Mouse (Mus musculus): ENCODE measurements at regions not wholly inside any gene's neighbourhood (a gene's known extent, or its start where the extent isn't known, plus 50 kb on each side); places are given as distances from the start of the nearest gene placed in this dataset.

- DNase-seq: no peak
Observed at GRCm38 (mm10) chr17:10078536-10079319, 240.9 kb downstream of the Qk start.

DNA sequence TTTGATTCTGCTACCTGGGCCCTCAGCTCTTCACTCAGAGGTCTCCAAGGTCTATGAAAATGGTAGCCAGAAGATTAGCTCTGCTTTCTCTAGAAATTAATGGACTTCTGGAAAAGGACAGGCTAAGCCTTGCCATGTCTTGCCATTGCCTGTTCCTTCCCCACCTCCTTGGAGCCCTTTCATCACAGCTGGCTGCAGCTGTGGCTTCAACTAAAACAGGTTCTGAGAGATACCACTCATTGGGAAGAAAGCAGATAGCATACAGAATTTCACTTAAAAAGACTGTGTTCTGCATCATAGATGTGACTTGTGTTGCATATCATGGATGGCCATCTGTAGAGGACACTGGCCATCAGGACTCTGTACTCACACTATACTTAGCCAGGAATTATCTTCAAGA is 246.4 kb downstream of the Qk start:
- no peak for DNase-seq

DNA sequence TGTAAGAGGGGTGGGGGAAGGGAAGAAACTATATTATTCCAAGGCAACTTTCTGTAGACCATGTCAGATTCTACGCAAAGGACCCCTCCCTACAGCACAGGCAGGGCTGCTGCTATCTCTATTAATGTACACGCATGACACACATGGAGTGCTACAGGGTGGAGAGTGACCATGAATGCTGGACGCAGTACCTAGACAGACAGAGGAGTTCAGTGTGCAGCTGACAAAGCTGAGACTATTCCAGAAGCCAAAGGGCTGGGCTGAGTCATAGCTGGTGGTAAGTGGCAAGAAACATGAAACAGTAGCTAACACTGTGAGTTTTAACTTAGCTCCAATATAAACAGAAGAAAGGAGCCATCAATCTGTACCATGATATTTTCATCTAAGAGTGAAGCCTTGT is 250.4 kb downstream of the Qk start:
- no peak for DNase-seq

GRCm38 (mm10) chr17:10065131-10065530 is 254.5 kb downstream of the Qk start:
- DNase-seq: no peak

DNA sequence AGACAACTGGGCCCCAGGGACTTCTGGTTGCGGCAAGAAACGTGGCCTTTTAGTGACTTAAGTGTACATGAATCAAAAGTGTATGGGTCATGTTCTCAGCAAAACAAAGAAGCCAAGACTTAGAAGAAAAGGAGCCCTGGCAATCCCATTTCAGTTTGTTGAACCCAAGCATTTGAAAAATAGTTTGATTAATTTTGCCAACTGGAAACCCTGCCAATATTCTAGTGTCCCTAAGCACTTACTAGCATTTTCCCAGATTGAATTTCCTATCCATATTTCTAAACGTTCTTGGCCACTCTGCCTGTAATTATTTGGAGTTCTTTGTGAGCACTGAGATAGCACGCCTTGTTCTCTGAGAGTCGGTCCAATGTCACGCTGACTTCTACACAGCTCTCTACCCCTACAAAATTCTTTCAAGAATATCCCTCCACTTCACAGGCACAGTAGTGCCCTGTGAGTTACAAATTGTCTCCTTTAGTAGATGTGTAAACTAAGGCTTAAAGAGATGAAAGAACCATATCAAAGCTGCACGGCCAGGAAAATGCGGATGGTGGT is 257.0 kb downstream of the Qk start:
- DNase-seq: no peak

GRCm38 (mm10) chr17:10057736-10058135 is 261.9 kb downstream of the Qk start:
- DNase-seq: no peak

- no peak for DNase-seq
Observed at GRCm38 (mm10) chr17:10056096-10056495, 263.6 kb downstream of the Qk start.

GRCm38 (mm10) chr17:10054375-10054774 is 265.3 kb downstream of the Qk start:
- DNase-seq: no peak

- no peak for DNase-seq
Observed at GRCm38 (mm10) chr17:10044336-10044735, 275.3 kb downstream of the Qk start.

DNA sequence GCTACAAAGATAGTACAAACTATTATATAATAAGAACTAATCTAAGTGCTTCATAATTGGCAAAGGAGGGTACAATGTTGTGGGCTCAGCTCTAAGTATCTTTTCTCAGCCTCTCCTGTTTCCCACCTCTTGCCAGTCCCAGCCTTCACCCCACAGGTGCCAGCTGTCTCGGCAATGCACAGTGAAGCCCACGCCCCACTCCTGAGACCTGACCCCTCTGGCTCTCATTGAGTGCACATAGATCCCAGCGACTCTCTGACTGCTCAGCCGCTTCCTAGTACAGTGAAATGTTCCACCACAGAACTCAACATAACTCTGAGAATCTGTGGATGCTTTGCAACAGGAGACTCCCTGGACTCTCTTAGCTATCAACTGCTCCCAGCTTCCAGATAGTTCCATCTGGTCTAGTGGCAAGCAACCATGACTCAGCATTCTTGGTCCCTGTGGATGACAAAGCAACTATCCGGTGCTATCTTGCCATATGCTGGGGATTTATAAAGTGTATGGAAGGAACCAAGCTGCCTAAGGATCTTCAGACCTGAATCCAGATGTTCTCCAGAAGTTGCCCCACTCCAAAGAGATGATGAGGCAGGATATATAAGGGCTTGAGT is 277.5 kb downstream of the Qk start:
- DNase-seq: no peak

GRCm38 (mm10) chr17:10040951-10041359 is 278.7 kb downstream of the Qk start:
- DNase-seq: no peak

DNA sequence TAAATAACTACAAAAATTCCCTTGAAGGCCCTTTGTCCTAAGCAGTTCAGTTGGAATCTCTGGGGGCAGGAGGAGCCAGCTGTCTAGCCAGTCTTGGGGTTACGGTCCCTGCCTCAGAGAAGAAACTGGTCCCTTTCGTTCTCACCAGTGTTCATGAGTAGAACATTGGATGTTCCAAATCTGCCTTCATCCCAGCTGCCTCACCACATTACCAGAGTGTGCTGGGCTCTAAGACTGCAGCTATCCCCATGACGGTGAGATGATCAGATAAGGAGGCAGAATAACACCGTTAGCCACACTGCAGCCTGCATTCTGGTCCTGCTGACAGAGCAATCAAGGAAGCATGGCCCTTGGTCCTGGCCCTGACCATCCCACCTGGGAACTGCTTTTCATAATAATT is 279.3 kb downstream of the Qk start:
- no peak for DNase-seq

GRCm38 (mm10) chr17:10037799-10038445 is 281.7 kb downstream of the Qk start:
- no peak for DNase-seq

GRCm38 (mm10) chr17:10033510-10033909 is 286.1 kb downstream of the Qk start:
- DNase-seq: no peak

- DNase-seq: no peak
Observed at GRCm38 (mm10) chr17:10031033-10031432, 288.6 kb downstream of the Qk start.

DNA sequence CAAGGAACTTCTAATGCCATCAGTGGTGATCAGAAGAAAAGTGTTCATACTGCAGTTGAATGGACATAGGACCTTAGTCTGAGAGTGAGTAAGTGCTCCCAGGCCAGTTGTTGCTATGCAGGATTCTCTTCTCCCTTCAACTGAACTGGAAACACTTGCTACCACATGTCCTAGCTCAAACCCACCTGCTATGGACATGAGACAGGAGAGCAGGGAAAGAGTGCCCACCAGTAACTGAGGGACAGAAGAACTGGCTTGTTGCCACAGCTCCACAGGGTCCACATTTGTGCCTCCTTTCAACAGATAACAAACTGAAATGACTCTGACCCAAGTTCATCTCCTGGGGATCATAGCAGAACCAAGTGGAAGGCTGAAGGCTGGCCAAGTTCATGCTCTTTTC is 292.9 kb downstream of the Qk start:
- no peak for DNase-seq

DNA sequence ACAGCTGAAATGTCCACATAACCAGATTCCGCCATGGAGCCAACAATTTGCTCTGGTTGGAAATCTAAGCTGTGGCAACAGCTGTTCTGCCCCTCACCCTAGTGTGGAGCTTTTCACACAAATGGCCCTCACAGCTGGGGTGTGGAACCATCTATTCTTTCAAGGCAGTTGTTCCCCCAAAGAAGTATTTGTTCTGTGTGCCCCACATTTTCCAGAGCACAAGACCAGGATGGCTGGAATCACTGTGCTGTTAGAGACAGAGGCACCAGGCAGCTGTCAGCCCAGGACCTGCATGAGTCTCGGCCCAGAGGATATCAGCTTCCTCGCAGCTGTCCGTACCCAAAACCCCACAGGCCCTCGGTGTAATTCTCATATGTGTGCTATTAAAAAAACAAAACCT is 294.4 kb downstream of the Qk start:
- DNase-seq: no peak

GRCm38 (mm10) chr17:10024323-10024722 is 295.3 kb downstream of the Qk start:
- no peak for DNase-seq

DNA sequence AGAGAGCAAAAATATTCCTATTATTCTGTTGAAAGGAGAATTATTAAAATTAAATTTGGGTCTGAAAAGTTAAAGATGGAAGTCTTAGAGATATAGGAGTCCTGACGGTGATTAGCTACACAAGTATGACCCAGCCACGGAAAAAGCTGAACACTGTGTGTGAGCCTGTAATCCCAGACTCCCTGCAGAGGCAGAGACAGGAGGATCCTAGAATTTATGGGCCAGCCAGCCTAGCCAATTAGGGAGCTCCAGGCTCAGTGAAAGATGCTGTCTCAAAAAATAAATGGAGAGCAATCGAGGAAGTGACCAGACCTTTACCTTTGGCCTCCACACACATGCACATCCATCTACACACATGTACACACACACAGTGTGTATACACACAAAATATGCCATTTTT is 307.5 kb downstream of the Qk start:
- DNase-seq: no peak

DNA sequence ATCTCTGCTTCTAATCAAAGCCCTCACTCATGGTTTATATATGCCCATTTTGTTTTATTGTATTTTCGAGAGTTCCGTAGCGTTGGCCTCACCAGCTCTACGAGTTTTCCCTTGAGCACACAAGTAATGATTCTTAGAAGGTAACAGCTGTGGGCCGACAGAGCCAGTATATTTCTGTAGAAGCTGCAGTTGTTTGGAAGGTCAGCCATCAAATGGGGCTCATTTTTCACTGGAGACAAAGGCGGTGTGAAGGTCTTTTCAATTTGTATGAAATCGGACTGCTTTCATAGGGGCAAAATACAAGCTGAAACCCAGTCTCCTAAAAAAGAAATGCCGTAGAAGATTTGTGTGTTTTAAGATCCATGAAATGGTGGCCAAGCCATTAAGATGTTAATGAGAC is 307.9 kb downstream of the Qk start:
- DNase-seq: no peak

DNA sequence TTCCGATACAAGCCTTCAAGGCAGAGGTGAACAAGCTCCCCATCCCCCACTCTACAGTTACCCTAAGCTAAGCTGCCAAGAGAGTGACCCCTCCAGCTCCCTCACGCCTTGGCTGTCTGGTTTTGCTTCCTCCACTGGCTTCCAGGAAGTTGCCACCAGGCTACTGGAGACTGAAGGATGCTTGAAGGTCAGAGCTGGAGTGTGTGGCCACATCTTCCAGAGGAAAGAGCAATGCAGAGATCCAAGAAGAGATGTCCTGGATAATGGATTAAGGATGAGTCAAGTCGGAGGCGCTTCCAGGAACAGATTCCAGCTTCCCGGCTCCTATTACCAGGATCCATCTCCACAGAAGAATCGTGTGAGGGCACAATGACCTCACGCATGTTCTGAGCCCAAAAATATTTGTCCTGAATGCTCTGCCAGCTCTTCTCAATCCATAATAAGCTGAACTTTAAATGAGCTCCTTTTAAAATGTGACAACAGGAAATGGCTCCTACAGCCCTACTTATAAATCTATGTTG is 318.5 kb downstream of the Qk start:
- DNase-seq: no peak

- no peak for DNase-seq
Observed at GRCm38 (mm10) chr17:9995321-9995720, 324.3 kb downstream of the Qk start.

DNA sequence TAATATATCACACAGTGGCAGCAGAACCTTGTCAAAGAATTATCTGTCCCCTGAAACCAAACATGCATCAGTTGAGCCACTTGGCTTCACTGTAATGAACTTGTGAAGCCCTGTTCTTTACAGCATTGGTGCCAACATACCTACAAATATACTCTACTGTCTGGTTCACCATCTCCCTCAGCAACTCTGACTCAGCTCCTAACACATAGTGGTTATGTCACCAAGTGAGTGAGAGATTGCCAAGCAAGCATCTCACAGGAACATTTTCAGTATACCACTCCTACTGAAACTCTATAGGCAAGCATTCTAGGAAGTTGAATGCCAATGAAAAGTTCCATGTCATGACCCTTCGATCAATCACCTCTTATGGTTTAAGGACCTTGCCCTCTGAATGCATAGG is 321.2 kb upstream of the Pabpc6 start:
- DNase-seq: no peak

- no peak for DNase-seq
Observed at GRCm38 (mm10) chr17:9981273-9981672, 311.8 kb upstream of the Pabpc6 start.

Data from cerebellum, adult 9-11 months (tissue).